Mouse (Mus musculus) v-Abl transformed pro-B cells (cell line): Measurements from ENCODE around the gene Taz.

Experiments
- in situ Hi-C, 2 experiments: fragments of 400-800 bp; cut with MboI; formaldehyde crosslinking; loops; one replicate each; pipeline ENCODE4 v1.15.1; 2025; ENCODE audit not compliant: unreplicated experiment in 2 of 2

Gene Taz

GRCm38 (mm10) chrX:74270902-74271551, 10.7 kb upstream of the Taz start:
- in situ Hi-C loops, result loop anchor here in 1 of 2 experiments (25.0 kb wide), 1 partner anchor 309 kb away; the partner anchor contains the start of gene Hcfc1

- in situ Hi-C loops, result loop anchor here in 1 of 2 experiments (25.0 kb wide), 1 partner anchor 311 kb away; the partner anchor contains the start of gene Hcfc1
Measured at GRCm38 (mm10) chrX:74273422-74274322, 8.0 kb upstream of the Taz start.

GRCm38 (mm10) chrX:74277916-74278315, 3.8 kb upstream of the Taz start:
- in situ Hi-C loops, result loop anchor here in 1 of 2 experiments (25.0 kb wide), 1 partner anchor 491 kb away; the partner anchor contains the start of genes Idh3g and Ssr4

GRCm38 (mm10) chrX:74281041-74281731, 526 bp upstream of the Taz start:
- in situ Hi-C loops, result loop anchor here in 1 of 2 experiments (25.0 kb wide), 1 partner anchor 494 kb away; the partner anchor contains the start of genes Idh3g and Ssr4

- in situ Hi-C loops, result loop anchor here in 1 of 2 experiments (25.0 kb wide), 1 partner anchor 495 kb away; the partner anchor contains the start of genes Idh3g and Ssr4
Measured at GRCm38 (mm10) chrX:74282395-74283091, 831 bp downstream of the Taz start.

- in situ Hi-C loops, result loop anchor here in 1 of 2 experiments (25.0 kb wide), 1 partner anchor 496 kb away; the partner anchor contains the start of genes Idh3g and Ssr4
Measured at GRCm38 (mm10) chrX:74283092-74283437, 1.4 kb downstream of the Taz start.

- in situ Hi-C loops, result loop anchor here in 1 of 2 experiments (25.0 kb wide), 1 partner anchor 506 kb away; the partner anchor contains the start of genes Idh3g and Ssr4
Measured at GRCm38 (mm10) chrX:74293431-74293830, 11.7 kb downstream of the Taz start.

GRCm38 (mm10) chrX:74296538-74297448, 15.1 kb downstream of the Taz start, which contains the start of gene Atp6ap1:
Atp6ap1 (plus strand) TSS chrX:74297097.
- in situ Hi-C loops, result loop anchor here in 1 of 2 experiments (25.0 kb wide), 1 partner anchor 509 kb away; the partner anchor contains the start of genes Idh3g and Ssr4

- in situ Hi-C loops, result loop anchor here in 1 of 2 experiments (25.0 kb wide), 1 partner anchor 511 kb away; the partner anchor contains the start of genes Idh3g and Ssr4
Measured at GRCm38 (mm10) chrX:74298348-74298747, 16.6 kb downstream of the Taz start.

GRCm38 (mm10) chrX:74299721-74300120, 18.0 kb downstream of the Taz start:
- in situ Hi-C loops, result loop anchor here in 1 of 2 experiments (10.0 to 25.0 kb wide), 2 partner anchors 45 to 512 kb away; partner anchors contain the start of genes Emd, Idh3g and Ssr4

- in situ Hi-C loops, result loop anchor here in 1 of 2 experiments (10.0 kb wide), 1 partner anchor 50 kb away; the partner anchor contains the start of gene Emd
Measured at GRCm38 (mm10) chrX:74304867-74305700, 23.4 kb downstream of the Taz start, which contains the start of gene Gdi1. Gdi1 (plus strand) TSS chrX:74304998.

- in situ Hi-C loops, result no loop called here
Measured at GRCm38 (mm10) chrX:74312540-74313464, 31.1 kb downstream of the Taz start, which contains the start of gene Fam50a. Fam50a (plus strand) TSS chrX:74313033.

- in situ Hi-C loops, result no loop called here
Measured at GRCm38 (mm10) chrX:74328725-74329161, 47.0 kb downstream of the Taz start, which contains the start of gene Plxna3. Plxna3 (plus strand) TSS chrX:74329066.

GRCm38 (mm10) chrX:74329215-74329671, 47.5 kb downstream of the Taz start:
- in situ Hi-C loops, result no loop called here

- in situ Hi-C loops, result no loop called here
Measured at GRCm38 (mm10) chrX:74330166-74330930, 48.6 kb downstream of the Taz start.
